Mouse (Mus musculus) 3134 (cell line): ENCODE results near the gene Lnx1.

Experiments used
- DNase-seq: peaks from one replicate; pipeline ENCODE4 v3.0.0-alpha.2; 2011; ENCODE audit warnings: low spot score; ENCODE audit not compliant: insufficient read length; ENCODE audit errors: extremely low read depth

The Lnx1 gene

DNA sequence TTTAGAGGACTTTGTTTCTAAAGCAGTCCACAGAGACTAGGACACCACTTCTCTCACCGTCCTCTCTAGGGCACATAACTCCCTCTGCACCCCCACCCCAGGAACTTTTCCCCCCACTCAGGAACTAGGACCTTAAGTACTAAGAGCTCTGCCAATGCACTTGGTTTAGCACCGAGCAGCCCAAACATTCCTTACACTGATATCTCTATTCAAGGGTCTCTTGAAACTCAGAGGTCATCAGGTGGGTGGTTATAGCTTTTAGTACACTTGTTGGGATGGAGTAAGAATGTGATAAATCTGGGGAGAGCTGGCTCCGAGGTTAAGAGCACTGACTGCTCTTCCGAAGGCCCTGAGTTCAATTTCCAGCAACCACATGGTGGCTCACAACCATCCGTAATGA lies 90.0 kb downstream of the Lnx1 start:
- no peak for DNase-seq

DNA sequence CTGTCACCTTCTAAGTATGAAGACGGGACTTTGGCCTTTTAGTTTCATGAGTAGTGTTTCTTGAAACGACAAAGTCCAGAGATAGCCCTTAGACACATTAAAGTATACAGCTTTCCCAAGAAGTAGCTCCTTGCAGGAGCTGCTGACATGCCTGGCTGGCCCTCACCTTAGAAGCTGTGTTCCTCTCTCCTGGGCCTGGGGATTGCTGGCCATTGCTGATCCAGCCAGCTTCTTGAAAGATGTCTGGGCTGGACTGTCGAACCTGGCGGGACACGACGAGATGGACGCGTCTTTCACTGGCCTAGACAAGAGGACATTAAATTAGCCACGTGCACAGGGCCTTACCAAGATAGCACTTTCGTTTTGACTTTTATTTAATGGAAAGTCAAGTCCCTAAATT lies 92.2 kb downstream of the Lnx1 start:
- peak; percentile 13 for DNase-seq

- no peak for DNase-seq
Measured at GRCm38 (mm10) chr5:74606213-74606612, 96.5 kb downstream of the Lnx1 start.

DNA sequence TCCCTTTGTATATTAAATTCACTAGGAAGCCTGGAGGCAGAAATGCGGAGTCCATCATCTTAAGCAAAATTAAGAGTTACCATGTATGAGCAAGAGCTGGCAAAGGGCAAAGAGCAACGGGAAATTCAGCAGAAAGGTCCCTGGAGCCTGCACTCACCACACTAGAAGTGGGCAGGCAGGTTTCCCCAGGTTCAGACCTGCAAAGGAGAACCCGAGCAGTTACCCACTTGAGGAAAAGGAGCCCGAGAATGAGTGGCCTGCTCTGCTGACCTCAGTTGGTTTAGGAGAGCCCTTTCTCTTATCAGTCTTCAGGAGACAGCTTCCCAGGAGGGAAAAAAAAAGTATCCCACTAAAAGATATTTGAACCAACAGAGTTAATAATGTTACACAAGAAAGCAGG lies 99.4 kb downstream of the Lnx1 start:
- DNase-seq = no peak

DNA sequence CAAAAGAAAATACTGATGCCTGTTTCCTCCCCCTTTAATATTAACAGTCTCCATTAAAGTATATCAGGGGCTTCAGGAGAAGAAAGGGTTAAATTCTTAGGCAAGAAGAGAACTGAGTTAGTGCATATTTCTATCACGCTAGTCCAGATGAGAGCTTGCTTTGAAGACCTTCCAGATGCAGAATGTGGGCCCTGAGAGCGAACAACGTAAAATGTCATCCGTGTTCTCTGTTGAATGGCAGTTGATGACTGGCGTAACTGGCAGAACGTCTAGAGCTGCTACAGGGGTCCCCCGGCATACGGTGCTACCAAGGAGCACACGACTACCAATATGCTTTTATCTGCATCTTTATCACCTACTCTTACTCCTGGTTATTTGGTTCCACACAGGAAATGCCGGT lies 100.3 kb downstream of the Lnx1 start:
- DNase-seq = no peak

DNA sequence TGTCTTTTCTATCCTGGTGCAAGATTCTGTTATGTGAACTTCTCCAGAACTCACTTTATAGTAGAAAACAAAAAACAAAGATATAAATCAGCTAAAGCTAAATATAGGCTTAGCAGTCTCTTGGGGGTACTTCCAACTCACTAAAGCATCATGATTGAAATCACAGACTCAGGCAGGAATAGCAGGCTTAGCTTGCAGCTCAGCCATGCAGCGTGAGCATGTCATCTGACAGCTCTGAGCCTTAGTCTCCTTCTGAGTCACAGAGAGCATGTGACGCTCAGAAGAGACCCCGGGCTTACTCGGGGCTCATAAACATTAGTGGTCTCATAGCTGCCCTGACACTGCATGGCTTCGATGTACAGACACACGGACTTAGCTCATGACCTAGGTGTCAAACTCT lies 100.7 kb downstream of the Lnx1 start:
- no peak for DNase-seq

- DNase-seq = no peak
Measured at GRCm38 (mm10) chr5:74601171-74601570, 101.5 kb downstream of the Lnx1 start.

DNA sequence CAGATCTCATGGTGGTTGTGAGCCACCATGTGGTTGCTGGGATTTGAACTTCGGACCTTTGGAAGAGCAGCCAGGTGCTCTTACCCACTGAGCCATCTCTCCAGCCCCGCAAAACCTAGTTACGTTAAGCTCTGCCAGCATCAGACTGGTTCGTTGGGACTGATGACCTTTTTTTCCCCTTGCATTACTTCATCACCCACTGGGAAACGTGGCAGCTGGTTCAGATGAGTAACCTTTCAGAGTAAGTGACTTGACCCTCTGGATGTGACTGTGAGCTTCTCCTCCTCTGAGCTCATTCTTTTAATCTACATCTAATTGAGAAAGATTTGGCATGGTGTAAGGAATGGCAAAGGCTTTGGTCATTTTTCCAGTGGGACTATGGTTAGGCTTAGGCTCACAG lies 102.7 kb downstream of the Lnx1 start:
- DNase-seq = no peak

DNA sequence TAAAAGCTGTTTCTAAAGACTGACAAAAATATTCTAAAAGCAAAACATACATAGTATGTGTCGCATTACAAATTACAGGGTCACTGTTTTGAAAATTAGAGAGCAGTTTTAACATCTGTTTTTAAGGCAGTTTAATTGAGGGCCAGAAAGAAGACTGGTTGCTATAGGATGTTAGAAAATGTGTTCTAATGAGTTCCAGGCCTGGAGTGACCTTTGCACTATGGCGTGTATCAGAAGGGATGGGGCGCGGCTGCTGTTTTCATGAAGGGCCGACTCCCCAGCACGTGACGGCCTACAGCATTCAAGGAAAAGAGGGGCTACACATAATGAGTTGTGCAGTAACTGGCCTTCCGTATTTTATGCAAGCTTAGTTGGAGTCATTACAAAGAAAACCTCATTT lies 109.6 kb downstream of the Lnx1 start:
- no peak for DNase-seq

- DNase-seq = no peak
Measured at GRCm38 (mm10) chr5:74591413-74591812, 111.3 kb downstream of the Lnx1 start.

DNA sequence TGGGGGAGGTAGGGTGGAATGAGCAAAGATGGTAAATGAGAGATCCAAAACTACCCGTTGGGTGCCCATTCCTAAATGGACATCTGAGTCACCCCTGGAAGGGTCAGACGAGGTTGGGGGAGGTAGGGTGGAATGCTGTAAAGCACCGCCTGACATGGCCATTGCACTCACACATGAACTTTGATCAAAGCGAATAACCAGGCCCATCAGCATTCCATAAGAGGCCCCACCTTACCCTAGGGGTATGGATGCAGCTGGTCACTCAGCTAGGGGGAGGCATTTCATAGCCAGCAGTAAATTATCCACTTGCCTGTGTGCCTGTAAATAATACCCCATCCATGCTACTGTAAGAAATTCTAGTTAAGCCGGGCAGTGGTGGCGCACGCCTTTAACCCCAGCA lies 113.6 kb downstream of the Lnx1 start:
- DNase-seq = no peak

DNA sequence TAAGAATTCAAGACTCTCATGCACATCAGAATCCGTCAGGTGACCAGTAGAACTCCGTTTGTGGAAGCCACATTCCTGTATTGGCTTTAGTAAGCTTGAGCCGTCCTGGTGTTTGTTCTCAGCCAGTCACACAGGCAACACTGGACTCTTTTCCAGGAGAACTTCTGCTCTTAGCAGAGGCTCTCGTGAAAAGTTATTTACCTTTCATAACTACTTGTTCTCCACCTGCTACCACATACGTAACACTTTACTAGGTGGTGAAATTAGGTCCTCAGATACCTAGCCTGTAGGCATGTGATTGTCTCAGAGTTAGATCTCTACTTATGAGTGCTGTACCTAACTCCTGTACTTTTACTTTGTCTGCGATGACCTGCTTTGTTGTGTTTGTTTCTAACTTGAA lies 130.9 kb downstream of the Lnx1 start:
- DNase-seq = no peak

- DNase-seq = no peak
Measured at GRCm38 (mm10) chr5:74561151-74561550, 141.6 kb downstream of the Lnx1 start.

DNA sequence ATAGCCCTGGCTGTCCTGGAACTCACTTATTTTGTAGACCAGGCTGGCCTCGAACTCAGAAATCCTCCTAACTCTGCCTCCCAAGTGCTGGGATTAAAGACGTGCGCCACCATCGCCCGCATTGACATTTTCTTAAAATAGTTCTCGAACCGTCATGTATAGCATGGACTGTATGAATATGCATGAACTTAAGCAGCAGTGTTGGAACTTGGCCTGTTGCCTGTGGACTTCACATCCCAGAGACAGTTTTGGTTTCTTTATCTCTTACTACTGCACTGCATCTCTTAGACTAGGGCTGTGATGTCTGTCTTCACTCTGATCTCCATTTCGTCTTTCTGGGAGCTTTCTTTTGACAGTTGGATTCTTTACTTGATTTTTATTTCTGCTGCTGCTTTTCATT lies 153.1 kb downstream of the Lnx1 start:
- no peak for DNase-seq

GRCm38 (mm10) chr5:74545606-74546005 lies 157.1 kb downstream of the Lnx1 start:
- no peak for DNase-seq
